Mouse (Mus musculus): ENCODE data around the gene Zfp62. TPM values are rescaled to one million over a fixed set of nuclear protein-coding genes. Genes with fewer than 3 reads are reported as not detected.

Gene Zfp62
- polyA plus RNA-seq, 1 experiment from 2014 or later, result 49.6 TPM

GRCm38 (mm10) chr11:49232781-49233180, 29.7 kb downstream of the Zfp62 start:
- no peaks in the 10 kb centered on the region for H3K9me3 ChIP-seq (ENCODE audit: control insufficient read depth, low read length)
- H3K4me2 ChIP-seq (ENCODE audit: low read depth, low read length), result no peak overlapping the region
- H3K4me3 ChIP-seq (ENCODE audit: low read depth, low read length), result no peak overlapping the region
- no peaks in the 10 kb centered on the region for H3K36me3 ChIP-seq (ENCODE audit: control insufficient read depth, insufficient read depth, low read length)
- WGBS, result 82% methylated on average over 3 of the region's 3 CpGs
- no peak overlapping the region for H3K27ac ChIP-seq (ENCODE audit: low read depth, low read length)
- no peak for ATAC-seq (ENCODE audit: low read depth)
- H3K9ac ChIP-seq (replicated peaks; ENCODE audit: low read depth, low read length), result no peak overlapping the region
- no peaks in the 10 kb centered on the region for H3K4me1 ChIP-seq (ENCODE audit: control insufficient read depth, insufficient read depth, low read length)
- H3K27me3 ChIP-seq (ENCODE audit: control insufficient read depth, insufficient read depth, low read length), result no peaks in the 10 kb centered on the region

GRCm38 (mm10) chr11:49235459-49236207, 32.5 kb downstream of the Zfp62 start:
- H3K27ac ChIP-seq (ENCODE audit: low read depth, low read length), result no peak overlapping the region
- H3K36me3 ChIP-seq (ENCODE audit: control insufficient read depth, insufficient read depth, low read length), result no peaks in the 10 kb centered on the region
- no peaks in the 10 kb centered on the region for H3K9me3 ChIP-seq (ENCODE audit: control insufficient read depth, low read length)
- WGBS, result 76% methylated on average over 3 of the region's 3 CpGs
- no peak overlapping the region for H3K4me2 ChIP-seq (ENCODE audit: low read depth, low read length)
- H3K4me1 ChIP-seq (ENCODE audit: control insufficient read depth, insufficient read depth, low read length), result no peaks in the 10 kb centered on the region
- no peak for ATAC-seq (ENCODE audit: low read depth)
- no peak overlapping the region for H3K4me3 ChIP-seq (ENCODE audit: low read depth, low read length)
- H3K27me3 ChIP-seq (ENCODE audit: control insufficient read depth, insufficient read depth, low read length), result no peaks in the 10 kb centered on the region
- H3K9ac ChIP-seq (replicated peaks; ENCODE audit: low read depth, low read length), result no peak overlapping the region

- no peaks in the 10 kb centered on the region for H3K4me1 ChIP-seq (ENCODE audit: control insufficient read depth, insufficient read depth, low read length)
- WGBS, result 79% methylated on average over 1 of the region's 1 CpGs
- ATAC-seq (ENCODE audit: low read depth), result no peak
- H3K4me2 ChIP-seq (ENCODE audit: low read depth, low read length), result no peak overlapping the region
- H3K4me3 ChIP-seq (ENCODE audit: low read depth, low read length), result no peak overlapping the region
- no peak overlapping the region for H3K27ac ChIP-seq (ENCODE audit: low read depth, low read length)
- no peaks in the 10 kb centered on the region for H3K36me3 ChIP-seq (ENCODE audit: control insufficient read depth, insufficient read depth, low read length)
- no peak overlapping the region for H3K9ac ChIP-seq (replicated peaks; ENCODE audit: low read depth, low read length)
- H3K9me3 ChIP-seq (ENCODE audit: control insufficient read depth, low read length), result no peaks in the 10 kb centered on the region
- H3K27me3 ChIP-seq (ENCODE audit: control insufficient read depth, insufficient read depth, low read length), result no peaks in the 10 kb centered on the region
Observed at GRCm38 (mm10) chr11:49236891-49237290, 33.8 kb downstream of the Zfp62 start.

- ATAC-seq (ENCODE audit: low read depth), result no peak
- H3K9me3 ChIP-seq (ENCODE audit: control insufficient read depth, low read length), result no peaks in the 10 kb centered on the region
Observed at GRCm38 (mm10) chr11:49237532-49237931, 34.4 kb downstream of the Zfp62 start.

GRCm38 (mm10) chr11:49240310-49240709, 37.2 kb downstream of the Zfp62 start:
- Histone ChIP-seq H3K9ac (replicated peaks; ENCODE audit: low read depth, low read length) (no peak overlapping the region), H3K4me1 (ENCODE audit: control insufficient read depth, insufficient read depth, low read length) (peaks cover 3% of the 10 kb centered on the region; the same call in 1 of the 2 replicates), H3K4me2 (ENCODE audit: low read depth, low read length) (no peak overlapping the region), H3K36me3 (ENCODE audit: control insufficient read depth, insufficient read depth, low read length) (no peaks in the 10 kb centered on the region), H3K27me3 (ENCODE audit: control insufficient read depth, insufficient read depth, low read length) (no peaks in the 10 kb centered on the region), H3K27ac (ENCODE audit: low read depth, low read length) (no peak overlapping the region), H3K4me3 (ENCODE audit: low read depth, low read length) (no peak overlapping the region), H3K9me3 (ENCODE audit: control insufficient read depth, low read length) (no peaks in the 10 kb centered on the region)
- no peak for ATAC-seq (ENCODE audit: low read depth)
- 97% methylated on average over 1 of the region's 1 CpGs for WGBS

More at GRCm38 (mm10) chr11:49237532-49237931, 34.4 kb downstream of the Zfp62 start:
- Histone ChIP-seq H3K9ac (replicated peaks; ENCODE audit: low read depth, low read length) (no peak overlapping the region), H3K4me1 (ENCODE audit: control insufficient read depth, insufficient read depth, low read length) (no peaks in the 10 kb centered on the region), H3K4me2 (ENCODE audit: low read depth, low read length) (no peak overlapping the region), H3K27me3 (ENCODE audit: control insufficient read depth, insufficient read depth, low read length) (no peaks in the 10 kb centered on the region), H3K4me3 (ENCODE audit: low read depth, low read length) (no peak overlapping the region), H3K36me3 (ENCODE audit: control insufficient read depth, insufficient read depth, low read length) (no peaks in the 10 kb centered on the region), H3K27ac (ENCODE audit: low read depth, low read length) (no peak overlapping the region)
- WGBS, result 75% methylated on average over 2 of the region's 2 CpGs

- Histone ChIP-seq H3K27ac (ENCODE audit: low read depth, low read length) (no peak overlapping the region), H3K4me1 (ENCODE audit: control insufficient read depth, insufficient read depth, low read length) (peaks cover 3% of the 10 kb centered on the region; the same call in 1 of the 2 replicates)
- WGBS, result 86% methylated on average over 4 of the region's 4 CpGs
Observed at GRCm38 (mm10) chr11:49240874-49241273, 37.8 kb downstream of the Zfp62 start.

GRCm38 (mm10) chr11:49241471-49241870, 38.4 kb downstream of the Zfp62 start:
- no peak overlapping the region for H3K4me2 ChIP-seq (ENCODE audit: low read depth, low read length)
- no peaks in the 10 kb centered on the region for H3K9me3 ChIP-seq (ENCODE audit: control insufficient read depth, low read length)
- H3K4me1 ChIP-seq (ENCODE audit: control insufficient read depth, insufficient read depth, low read length), result peaks cover 3% of the 10 kb centered on the region; the same call in 1 of the 2 replicates
- WGBS, result 60% methylated on average over 1 of the region's 1 CpGs
- H3K4me3 ChIP-seq (ENCODE audit: low read depth, low read length), result no peak overlapping the region
- ATAC-seq (ENCODE audit: low read depth), result no peak
- H3K9ac ChIP-seq (replicated peaks; ENCODE audit: low read depth, low read length), result no peak overlapping the region
- no peak overlapping the region for H3K27ac ChIP-seq (ENCODE audit: low read depth, low read length)
- no peaks in the 10 kb centered on the region for H3K36me3 ChIP-seq (ENCODE audit: control insufficient read depth, insufficient read depth, low read length)
- H3K27me3 ChIP-seq (ENCODE audit: control insufficient read depth, insufficient read depth, low read length), result no peaks in the 10 kb centered on the region

More at GRCm38 (mm10) chr11:49240874-49241273, 37.8 kb downstream of the Zfp62 start:
- no peak overlapping the region for H3K9ac ChIP-seq (replicated peaks; ENCODE audit: low read depth, low read length)
- ATAC-seq (ENCODE audit: low read depth), result no peak
- H3K27me3 ChIP-seq (ENCODE audit: control insufficient read depth, insufficient read depth, low read length), result no peaks in the 10 kb centered on the region
- H3K4me2 ChIP-seq (ENCODE audit: low read depth, low read length), result no peak overlapping the region
- H3K4me3 ChIP-seq (ENCODE audit: low read depth, low read length), result no peak overlapping the region
- no peaks in the 10 kb centered on the region for H3K36me3 ChIP-seq (ENCODE audit: control insufficient read depth, insufficient read depth, low read length)
- H3K9me3 ChIP-seq (ENCODE audit: control insufficient read depth, low read length), result no peaks in the 10 kb centered on the region

GRCm38 (mm10) chr11:49242944-49243626, 40.0 kb downstream of the Zfp62 start:
- H3K4me2 ChIP-seq (ENCODE audit: low read depth, low read length), result peak overlapping the region; percentile 79

More at GRCm38 (mm10) chr11:49242944-49243626, 40.0 kb downstream of the Zfp62 start:
- WGBS, result 24% methylated on average over 11 of the region's 11 CpGs
- ATAC-seq (ENCODE audit: low read depth), result peak; percentile 1; the same call in 1 of the 2 replicates
- H3K9me3 ChIP-seq (ENCODE audit: control insufficient read depth, low read length), result no peaks in the 10 kb centered on the region
- H3K4me1 ChIP-seq (ENCODE audit: control insufficient read depth, insufficient read depth, low read length), result peaks cover 3% of the 10 kb centered on the region; the same call in 1 of the 2 replicates
- H3K9ac ChIP-seq (replicated peaks; ENCODE audit: low read depth, low read length), result peak overlapping the region; percentile 68
- no peaks in the 10 kb centered on the region for H3K27me3 ChIP-seq (ENCODE audit: control insufficient read depth, insufficient read depth, low read length)
- peak overlapping the region; percentile 92 for H3K27ac ChIP-seq (ENCODE audit: low read depth, low read length)
- peak overlapping the region; percentile 62 for H3K4me3 ChIP-seq (ENCODE audit: low read depth, low read length)
- H3K36me3 ChIP-seq (ENCODE audit: control insufficient read depth, insufficient read depth, low read length), result no peaks in the 10 kb centered on the region

Measured in neural tube, embryonic 14.5 days (tissue).